Mouse (Mus musculus): ENCODE results near the gene Rps6kb1. TPM values are rescaled to one million over a fixed set of nuclear protein-coding genes. Genes with fewer than 3 reads are reported as not detected.

The Rps6kb1 gene
- polyA plus RNA-seq, 1 experiment from 2014 or later, result 63.6 TPM

- Histone ChIP-seq H3K9me3 (no peaks in the 10 kb centered on the region), H3K36me3 (no peaks in the 10 kb centered on the region), H3K4me1 (replicated peaks) (peaks cover 20% of the 10 kb centered on the region), H3K4me3 (replicated peaks) (no peak overlapping the region), H3K27me3 (replicated peaks) (no peaks in the 10 kb centered on the region), H3K4me2 (replicated peaks) (peak overlapping the region; percentile 35), H3K9ac (no peak overlapping the region), H3K27ac (peak overlapping the region; percentile 97)
- ATAC-seq, result no peak
- WGBS, result 65% methylated on average over 6 of the region's 6 CpGs
Observed at GRCm38 (mm10) chr11:86578106-86578808, 33.7 kb upstream of the Rps6kb1 start.

DNA sequence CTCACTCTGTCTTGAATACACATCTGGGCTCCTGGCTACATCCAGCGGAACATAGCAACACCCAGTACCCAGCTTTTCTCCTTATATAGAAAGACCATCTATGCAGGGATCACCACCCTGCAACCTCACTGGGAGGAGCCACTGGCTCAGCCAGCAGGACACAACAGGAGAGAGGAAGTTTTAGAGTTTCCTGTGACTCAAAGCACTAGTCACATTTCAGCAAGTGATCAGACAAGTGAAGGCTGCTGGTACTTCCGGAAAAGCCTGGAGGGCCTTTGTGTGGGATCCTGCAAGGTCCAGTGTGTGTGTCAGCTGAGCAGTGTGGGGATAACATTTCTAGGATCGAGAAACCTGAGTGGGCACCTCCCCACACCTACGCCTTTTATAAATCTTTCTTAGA lies 32.6 kb upstream of the Rps6kb1 start:
- H3K9me3 ChIP-seq, result no peaks in the 10 kb centered on the region
- no peak overlapping the region for H3K9ac ChIP-seq
- H3K4me1 ChIP-seq (replicated peaks), result peaks cover 20% of the 10 kb centered on the region
- H3K27me3 ChIP-seq (replicated peaks), result no peaks in the 10 kb centered on the region
- peak overlapping the region; percentile 6; the same call in 1 of the 2 replicates for H3K27ac ChIP-seq
- no peak for ATAC-seq
- no peak overlapping the region for H3K4me2 ChIP-seq (replicated peaks)
- H3K36me3 ChIP-seq, result no peaks in the 10 kb centered on the region
- no peak overlapping the region for H3K4me3 ChIP-seq (replicated peaks)
- 65% methylated on average over 4 of the region's 4 CpGs for WGBS

- Histone ChIP-seq H3K27ac (0 out of 2 replicates have a peak overlapping the region, but pooled peaks have one; percentile 2), H3K36me3 (no peaks in the 10 kb centered on the region), H3K27me3 (replicated peaks) (no peaks in the 10 kb centered on the region), H3K4me1 (replicated peaks) (peaks cover 31% of the 10 kb centered on the region), H3K9ac (no peak overlapping the region), H3K9me3 (no peaks in the 10 kb centered on the region), H3K4me2 (replicated peaks) (no peak overlapping the region), H3K4me3 (replicated peaks) (no peak overlapping the region)
- ATAC-seq, result no peak
- 64% methylated on average over 7 of the region's 7 CpGs for WGBS
Observed at GRCm38 (mm10) chr11:86575632-86576378, 31.2 kb upstream of the Rps6kb1 start.

GRCm38 (mm10) chr11:86574408-86574807 lies 29.8 kb upstream of the Rps6kb1 start:
- Histone ChIP-seq H3K4me2 (replicated peaks) (no peak overlapping the region), H3K27ac (no peak overlapping the region), H3K9ac (no peak overlapping the region), H3K9me3 (no peaks in the 10 kb centered on the region), H3K4me3 (replicated peaks) (no peak overlapping the region), H3K27me3 (replicated peaks) (no peaks in the 10 kb centered on the region), H3K4me1 (replicated peaks) (peaks cover 31% of the 10 kb centered on the region), H3K36me3 (no peaks in the 10 kb centered on the region)
- WGBS, result 35% methylated on average over 2 of the region's 2 CpGs
- no peak for ATAC-seq

- peaks cover 24% of the 10 kb centered on the region for H3K4me1 ChIP-seq (replicated peaks)
- ATAC-seq, result no peak
Observed at GRCm38 (mm10) chr11:86573646-86574231, 29.1 kb upstream of the Rps6kb1 start.

DNA sequence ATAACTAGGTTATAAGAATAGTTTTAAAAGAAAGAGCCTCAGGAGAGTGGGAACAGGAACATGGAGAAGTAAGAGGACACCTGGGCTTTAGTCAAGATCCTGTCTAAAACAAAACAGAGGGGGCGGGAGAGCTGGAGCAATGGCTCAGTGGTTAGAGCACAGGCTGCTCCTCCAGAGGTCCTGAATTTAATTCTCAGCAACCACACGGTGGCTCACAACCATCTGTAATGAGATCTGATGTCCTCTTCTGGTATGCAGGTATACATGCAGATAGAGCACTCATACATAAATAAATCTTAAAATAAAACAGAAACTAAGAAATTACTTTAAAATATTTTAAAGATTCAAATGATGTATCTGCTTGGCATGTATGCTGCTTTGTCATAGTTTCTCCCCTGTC lies 28.0 kb upstream of the Rps6kb1 start:
- no peaks in the 10 kb centered on the region for H3K9me3 ChIP-seq
- peaks cover 20% of the 10 kb centered on the region for H3K4me1 ChIP-seq (replicated peaks)
- H3K4me3 ChIP-seq (replicated peaks), result no peak overlapping the region
- no peak overlapping the region for H3K4me2 ChIP-seq (replicated peaks)
- ATAC-seq, result no peak
- 76% methylated on average over 2 of the region's 2 CpGs for WGBS
- H3K27me3 ChIP-seq (replicated peaks), result no peaks in the 10 kb centered on the region
- no peak overlapping the region for H3K9ac ChIP-seq
- H3K36me3 ChIP-seq, result no peaks in the 10 kb centered on the region
- H3K27ac ChIP-seq, result no peak overlapping the region

More at GRCm38 (mm10) chr11:86573646-86574231, 29.1 kb upstream of the Rps6kb1 start:
- no peaks in the 10 kb centered on the region for H3K36me3 ChIP-seq
- H3K27ac ChIP-seq, result no peak overlapping the region
- H3K27me3 ChIP-seq (replicated peaks), result no peaks in the 10 kb centered on the region
- H3K9ac ChIP-seq, result no peak overlapping the region
- H3K4me2 ChIP-seq (replicated peaks), result no peak overlapping the region
- H3K4me3 ChIP-seq (replicated peaks), result no peak overlapping the region
- 80% methylated on average over 6 of the region's 6 CpGs for WGBS
- no peaks in the 10 kb centered on the region for H3K9me3 ChIP-seq

DNA sequence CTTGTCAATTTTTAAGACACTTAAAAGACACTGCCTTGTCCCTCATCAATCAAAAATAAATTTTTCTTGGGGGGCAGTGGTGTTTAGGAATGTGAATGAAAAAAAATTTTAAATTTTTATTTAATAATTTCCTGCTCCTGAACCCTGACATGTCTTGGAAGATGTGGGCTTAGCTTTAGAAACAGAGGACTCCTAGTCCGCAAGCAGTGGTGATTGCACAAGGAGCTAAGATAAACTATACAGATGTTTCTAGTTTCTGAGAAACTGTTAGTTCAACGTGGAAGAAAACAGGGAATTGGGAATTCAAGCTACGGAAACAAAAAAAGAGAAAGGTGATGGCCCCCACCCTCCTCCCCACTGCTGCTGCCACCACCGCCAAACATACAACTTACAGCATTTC lies 27.3 kb upstream of the Rps6kb1 start:
- ATAC-seq, result no peak
- Histone ChIP-seq H3K27ac (peak overlapping the region; percentile 75), H3K27me3 (replicated peaks) (no peaks in the 10 kb centered on the region), H3K9ac (no peak overlapping the region), H3K36me3 (no peaks in the 10 kb centered on the region), H3K4me2 (replicated peaks) (no peak overlapping the region), H3K4me3 (replicated peaks) (no peak overlapping the region), H3K4me1 (replicated peaks) (peaks cover 20% of the 10 kb centered on the region), H3K9me3 (no peaks in the 10 kb centered on the region)
- 53% methylated on average over 4 of the region's 4 CpGs for whole genome bisulfite sequencing

DNA sequence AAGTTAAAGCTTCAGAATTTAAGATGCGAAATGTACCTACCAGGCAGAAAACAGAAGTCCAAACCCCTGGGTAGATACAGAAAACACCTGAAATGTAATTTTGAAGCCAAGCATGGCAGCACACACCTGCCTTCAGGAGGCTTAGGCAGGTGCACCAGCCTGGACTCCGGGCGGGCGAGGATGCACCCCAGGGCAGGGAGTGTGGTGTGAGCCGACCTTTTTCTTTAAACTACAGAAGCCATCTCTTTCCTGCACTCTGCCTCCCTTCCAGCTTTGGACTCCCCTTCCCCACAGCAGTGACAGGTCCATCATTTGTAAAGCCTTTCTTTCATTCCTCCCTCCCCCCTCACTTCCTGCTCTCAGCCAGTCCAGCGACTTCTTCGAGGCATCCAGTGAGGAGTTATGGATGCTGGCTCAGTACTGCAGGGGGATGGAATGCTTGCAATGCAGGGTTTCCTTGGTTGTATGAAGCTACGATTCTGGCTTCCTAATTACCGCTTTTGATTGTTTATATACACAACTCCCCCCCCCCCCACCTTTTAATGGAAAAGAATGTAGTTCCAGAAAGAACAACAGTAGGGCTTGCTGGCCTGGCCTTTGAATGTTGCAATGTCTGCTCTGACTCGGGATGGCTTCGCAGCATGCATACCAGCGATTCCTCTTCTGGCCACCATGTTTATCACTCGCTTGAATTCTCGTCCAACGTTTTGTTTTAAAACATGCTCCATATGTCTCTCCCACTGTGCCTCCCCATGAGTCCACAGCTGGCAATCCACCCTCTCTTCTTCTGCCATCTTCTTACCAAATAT lies 26.6 kb upstream of the Rps6kb1 start:
- Histone ChIP-seq H3K4me2 (replicated peaks) (peak overlapping the region; percentile 9; the same call in 1 of the 2 replicates), H3K9ac (no peak overlapping the region), H3K4me1 (replicated peaks) (peaks cover 18% of the 10 kb centered on the region), H3K9me3 (no peaks in the 10 kb centered on the region), H3K4me3 (replicated peaks) (no peak overlapping the region), H3K36me3 (no peaks in the 10 kb centered on the region), H3K27ac (peak overlapping the region; percentile 75), H3K27me3 (replicated peaks) (no peaks in the 10 kb centered on the region)
- WGBS, result 39% methylated on average over 15 of the region's 15 CpGs
- peak; percentile 60 for ATAC-seq

DNA sequence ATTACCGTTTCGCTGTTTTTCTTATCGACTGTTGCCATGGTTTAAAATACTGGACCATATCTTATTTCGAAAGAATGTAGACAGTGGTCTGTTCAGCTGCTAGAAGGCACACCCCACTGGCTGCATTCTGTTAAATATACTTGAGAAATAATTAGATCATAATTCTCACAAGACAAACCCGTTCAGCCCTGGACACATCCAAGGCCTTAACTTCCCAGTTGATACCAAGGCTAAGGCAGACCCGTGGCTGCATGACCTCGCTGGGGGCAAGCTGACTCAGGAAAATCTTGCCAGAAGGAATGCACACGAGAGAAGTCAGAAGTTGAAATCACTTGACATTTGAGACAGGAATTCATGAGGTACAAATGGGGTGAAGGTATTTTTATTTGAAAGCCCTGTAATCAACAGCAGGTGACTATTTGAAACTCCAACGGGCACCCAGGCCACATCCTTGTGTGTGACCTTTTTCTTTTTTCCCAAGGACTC lies 25.7 kb upstream of the Rps6kb1 start:
- Histone ChIP-seq H3K4me3 (replicated peaks) (no peak overlapping the region), H3K27me3 (replicated peaks) (no peaks in the 10 kb centered on the region), H3K36me3 (no peaks in the 10 kb centered on the region), H3K4me1 (replicated peaks) (peaks cover 15% of the 10 kb centered on the region), H3K9ac (no peak overlapping the region), H3K4me2 (replicated peaks) (no peak overlapping the region), H3K27ac (peak overlapping the region; percentile 7; the same call in 1 of the 2 replicates), H3K9me3 (no peaks in the 10 kb centered on the region)
- no peak for ATAC-seq
- WGBS, result 36% methylated on average over 9 of the region's 9 CpGs

DNA sequence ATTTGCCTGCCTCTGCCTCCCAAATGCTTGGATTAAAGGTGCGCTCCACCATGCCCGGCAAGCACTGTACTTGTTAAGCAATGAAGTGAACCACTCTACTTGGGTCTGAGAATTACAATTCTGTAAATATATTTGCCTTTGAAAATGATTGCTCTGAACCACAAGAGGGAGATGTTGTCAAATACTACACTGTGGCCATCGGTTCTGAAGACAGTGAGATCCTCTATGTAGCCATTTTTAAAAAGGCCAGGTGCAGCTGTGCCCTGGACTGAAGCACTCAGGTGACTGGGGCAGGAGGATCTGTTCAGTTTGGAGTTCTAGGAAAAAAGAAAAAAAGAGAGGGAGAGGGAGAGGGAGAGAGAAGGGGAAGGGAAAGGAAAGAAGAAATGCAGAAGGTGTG lies 23.8 kb upstream of the Rps6kb1 start:
- Histone ChIP-seq H3K36me3 (no peaks in the 10 kb centered on the region), H3K4me2 (replicated peaks) (no peak overlapping the region), H3K27ac (no peak overlapping the region), H3K4me1 (replicated peaks) (peaks cover 15% of the 10 kb centered on the region), H3K9ac (no peak overlapping the region), H3K27me3 (replicated peaks) (no peaks in the 10 kb centered on the region), H3K4me3 (replicated peaks) (no peak overlapping the region), H3K9me3 (no peaks in the 10 kb centered on the region)
- ATAC-seq, result no peak
- WGBS, result 58% methylated on average over 3 of the region's 3 CpGs

DNA sequence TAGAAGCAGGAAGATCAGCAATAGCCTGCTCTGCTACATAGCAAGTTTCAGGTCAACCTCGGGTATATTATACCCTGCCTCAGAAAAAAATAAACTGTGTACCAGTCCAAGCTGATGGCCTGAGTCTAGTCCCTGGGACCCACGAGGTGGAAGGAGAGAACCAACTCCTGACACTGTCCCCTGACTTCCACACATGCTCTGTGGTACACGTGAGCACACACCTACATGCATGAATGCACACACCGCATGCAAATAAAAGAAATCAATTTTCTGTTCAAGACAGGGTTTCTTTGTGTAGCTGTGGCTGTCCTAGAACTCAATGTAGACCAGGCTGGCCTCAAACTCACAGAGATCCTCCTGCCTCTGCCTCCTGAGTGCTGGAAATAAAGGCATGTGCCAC lies 13.7 kb upstream of the Rps6kb1 start:
- H3K4me1 ChIP-seq (replicated peaks), result no peaks in the 10 kb centered on the region
- H3K36me3 ChIP-seq, result peaks cover 3% of the 10 kb centered on the region; the same call in 1 of the 2 replicates
- no peak for ATAC-seq
- no peaks in the 10 kb centered on the region for H3K9me3 ChIP-seq
- H3K4me2 ChIP-seq (replicated peaks), result no peak overlapping the region
- H3K9ac ChIP-seq, result no peak overlapping the region
- no peak overlapping the region for H3K4me3 ChIP-seq (replicated peaks)
- 85% methylated on average over 4 of the region's 4 CpGs for WGBS
- H3K27ac ChIP-seq, result no peak overlapping the region
- H3K27me3 ChIP-seq (replicated peaks), result no peaks in the 10 kb centered on the region

- H3K9me3 ChIP-seq, result no peaks in the 10 kb centered on the region
- WGBS, result 93% methylated on average over 6 of the region's 6 CpGs
- H3K9ac ChIP-seq, result no peak overlapping the region
- H3K27ac ChIP-seq, result no peak overlapping the region
- ATAC-seq, result no peak
- no peaks in the 10 kb centered on the region for H3K27me3 ChIP-seq (replicated peaks)
- H3K4me3 ChIP-seq (replicated peaks), result no peak overlapping the region
- no peak overlapping the region for H3K4me2 ChIP-seq (replicated peaks)
- H3K36me3 ChIP-seq, result peaks cover 3% of the 10 kb centered on the region; the same call in 1 of the 2 replicates
- no peaks in the 10 kb centered on the region for H3K4me1 ChIP-seq (replicated peaks)
Observed at GRCm38 (mm10) chr11:86553525-86553924, 8.9 kb upstream of the Rps6kb1 start.

All from intestine, embryonic 15.5 days (tissue).